Mouse (Mus musculus) Patski (cell line): ENCODE measurements around the gene Zfp426. TPM values are rescaled to one million over a fixed set of nuclear protein-coding genes. Genes with fewer than 3 reads are reported as not detected.

Experiments
- ATAC-seq: fragments of 100-300 bp; one replicate; pipeline ENCODE4 v1.8.0; 2021
- CTCF ChIA-PET: fragments of 350-600 bp; sonication (Branson Sonifier 250); formaldehyde crosslinking; loops from one replicate; lab custom pipeline; 2022; ENCODE audit warnings: inconsistent platforms; lab: Charles Lee
- POLR2A ChIA-PET: fragments of 350-600 bp; sonication (Branson Sonifier 250); formaldehyde crosslinking; loops from one replicate; lab custom pipeline; 2022; ENCODE audit warnings: antibody characterized with exemption, inconsistent platforms; lab: Charles Lee
- DNase-seq: peaks from one replicate; pipeline ENCODE4 v3.0.0-alpha.2; 2011; ENCODE audit warnings: low read depth, low spot score
- H3K27me3 ChIP-seq: fragments of 371-371 bp; one replicate; pipeline ENCODE4 v1.5.1; 2021
- CTCF ChIP-seq: fragments of 100-300 bp; IDR thresholded peaks from one replicate; pipeline ENCODE4 v1.5.1; 2021
- in situ Hi-C: fragments of 300-500 bp; cut with MboI; formaldehyde crosslinking; loops from 3 replicates; pipeline ENCODE4 v1.11.1; 2018; ENCODE audit warnings: low pct_unique_long_range_greater_than_20kb, mixed read lengths
- polyA plus RNA-seq: library from polyadenylated mRNA; unstranded; gene quantifications from one replicate; pipeline ENCODE4 v1.2.3, GENCODE M21; 2021

The Zfp426 gene
- polyA plus RNA-seq, 1 experiment from 2014 or later = 24.4 TPM

DNA sequence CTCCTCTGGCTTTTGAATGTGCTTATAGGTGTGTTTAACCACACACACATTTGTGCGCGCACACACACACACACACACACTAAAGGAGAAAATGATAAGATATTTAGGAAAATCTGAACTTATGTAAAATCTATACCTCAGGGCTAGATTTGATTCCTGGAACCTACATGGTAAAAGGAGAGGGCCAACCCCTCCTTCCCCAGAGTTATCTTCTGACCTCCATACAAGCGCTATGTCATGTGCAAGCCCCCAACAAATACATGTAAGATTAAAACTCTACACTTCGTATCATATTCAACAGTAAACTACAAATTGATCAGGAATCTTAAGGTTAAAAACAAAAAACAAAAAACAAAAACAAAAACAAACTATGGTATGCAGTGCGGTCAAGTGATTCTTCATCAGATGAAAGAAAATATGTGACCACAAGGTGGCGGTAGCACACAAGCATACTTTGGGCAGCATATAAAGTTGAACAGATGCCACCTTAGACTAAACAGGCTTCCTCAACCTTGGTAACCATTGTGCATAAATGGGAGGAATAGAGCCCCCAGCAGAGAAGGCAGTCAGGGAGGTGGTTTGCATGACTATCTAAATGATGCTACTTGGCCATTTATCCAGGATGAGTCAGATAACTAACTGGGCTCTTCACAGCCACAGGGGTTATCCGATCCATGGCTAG is 25.6 kb downstream of the Zfp426 start:
- TF ChIP-seq CTCF = peak; percentile 60
- no peak for DNase-seq
- ChIA-PET POLR2A (no interaction called here), CTCF (interaction anchor here (0.8 to 1.9 kb wide), 7 partner anchors 9 to 54 kb away, joined by 3 to 6 read pairs (median 4); partner anchors contain the start of gene Zfp266)
- ATAC-seq = peak; percentile 60
- no peaks in the 10 kb centered on the region for H3K27me3 ChIP-seq
- in situ Hi-C loops = loop anchor here (25.0 kb wide), 1 partner anchor 370 kb away; no protein-coding TSS in a partner anchor

DNA sequence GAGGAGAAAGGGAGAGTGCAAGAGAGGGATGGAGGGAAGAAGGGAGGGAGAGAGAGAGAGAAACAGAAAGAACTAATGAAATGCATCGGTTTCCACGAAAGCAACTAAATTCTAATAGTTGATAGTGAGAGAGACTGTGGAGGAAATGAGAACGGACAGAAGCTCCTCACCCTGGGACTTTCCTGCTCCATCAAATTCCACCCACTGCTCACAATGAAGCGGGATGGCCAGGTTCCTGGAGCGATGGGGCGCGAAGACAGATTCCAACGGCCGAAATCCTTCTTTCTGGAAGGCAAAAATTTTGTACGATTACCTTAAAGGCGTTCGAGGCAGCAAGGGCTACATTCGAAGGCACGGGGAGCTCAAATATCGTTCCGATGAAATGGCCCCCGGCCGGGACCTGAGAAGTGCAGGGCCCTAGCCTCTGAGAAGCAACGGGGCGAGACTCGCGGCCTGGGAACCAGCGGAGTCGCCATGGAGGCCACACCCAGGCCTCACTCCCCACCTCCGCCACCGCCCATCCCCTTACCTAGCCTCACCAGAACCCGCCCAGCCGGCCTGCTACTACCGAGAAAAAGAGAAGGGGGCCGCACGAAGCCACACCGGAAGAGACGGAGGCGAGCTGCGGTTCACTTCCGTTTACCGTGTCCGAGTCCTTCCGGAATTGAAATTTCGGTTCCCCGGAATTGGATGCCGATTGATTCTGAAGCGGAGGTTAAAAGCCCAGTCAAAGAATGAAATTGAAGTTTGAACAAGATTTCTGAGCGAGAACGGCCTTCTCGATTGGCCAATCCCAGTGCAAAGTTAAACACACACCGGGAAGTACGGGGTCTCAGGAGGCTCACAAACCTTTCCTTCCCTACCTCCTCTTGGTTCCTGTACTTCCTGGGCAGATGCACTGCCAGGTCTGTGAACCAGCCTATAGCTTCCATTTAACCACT is 32.9 kb downstream of the Zfp426 start, which contains the start of gene Zfp26:
TSS of gene Zfp26 (minus strand) at position 786 of the 941 bp plus-strand sequence.
- H3K27me3 ChIP-seq = no peaks in the 10 kb centered on the region
- POLR2A ChIA-PET = no interaction called here
- peak; percentile 35 for DNase-seq
- in situ Hi-C loops = loop anchor here (25.0 kb wide), 1 partner anchor 378 kb away; no protein-coding TSS in a partner anchor
- CTCF ChIA-PET = interaction anchor here (1.1 kb wide), 1 partner anchor 31 kb away, joined by 5 read pairs; no protein-coding TSS in a partner anchor
- peak; percentile 91 for ATAC-seq
- TF ChIP-seq CTCF = no peak

DNA sequence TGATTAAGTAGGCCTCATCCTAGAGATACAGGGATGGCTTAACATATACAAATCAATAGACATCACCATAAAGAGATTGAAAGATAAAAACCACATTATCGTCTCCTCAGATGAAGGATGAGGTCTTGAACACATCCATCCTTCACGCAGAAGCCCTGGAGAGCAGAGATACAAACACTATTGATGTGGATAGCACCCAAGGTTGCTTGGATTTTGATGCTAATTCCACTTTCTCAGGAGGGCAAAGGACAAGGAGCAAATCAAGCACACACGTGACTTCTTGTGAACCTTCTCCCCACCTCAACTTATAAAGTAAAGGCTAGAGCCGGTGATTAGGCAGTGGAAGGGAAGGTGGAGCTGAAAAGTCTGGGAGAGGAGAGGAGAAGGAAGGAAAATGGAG is 38.9 kb downstream of the Zfp426 start:
- TF ChIP-seq CTCF = no peak
- ATAC-seq (no peak), DNase-seq (no peak)
- H3K27me3 ChIP-seq = no peaks in the 10 kb centered on the region
- in situ Hi-C loops = loop anchor here (25.0 kb wide), 1 partner anchor 384 kb away; no protein-coding TSS in a partner anchor
- ChIA-PET CTCF (interaction anchor here (1.3 kb wide), 1 partner anchor 14 kb away, joined by 3 read pairs; no protein-coding TSS in a partner anchor), POLR2A (no interaction called here)

GRCm38 (mm10) chr9:20451493-20451892 is 41.1 kb downstream of the Zfp426 start:
- no peak for TF ChIP-seq CTCF
- CTCF ChIA-PET = no interaction called here
- in situ Hi-C loops = loop anchor here (25.0 kb wide), 1 partner anchor 386 kb away; no protein-coding TSS in a partner anchor

GRCm38 (mm10) chr9:20443183-20443783 is 49.3 kb downstream of the Zfp426 start:
- POLR2A ChIA-PET = no interaction called here
- no peaks in the 10 kb centered on the region for H3K27me3 ChIP-seq
- in situ Hi-C loops = no loop called here
- CTCF ChIA-PET = no interaction called here
- ATAC-seq (no peak), DNase-seq (no peak)
- TF ChIP-seq CTCF = no peak

More at GRCm38 (mm10) chr9:20451493-20451892, 41.1 kb downstream of the Zfp426 start:
- ATAC-seq (no peak), DNase-seq (no peak)
- H3K27me3 ChIP-seq = no peaks in the 10 kb centered on the region
- POLR2A ChIA-PET = no interaction called here

GRCm38 (mm10) chr9:20430004-20430403 is 62.5 kb downstream of the Zfp426 start:
- H3K27me3 ChIP-seq = no peaks in the 10 kb centered on the region
- no peak for ATAC-seq
- ChIA-PET POLR2A (no interaction called here), CTCF (no interaction called here)
- in situ Hi-C loops = no loop called here
- no peak for TF ChIP-seq CTCF
- DNase-seq = no peak

Other genes starting within 250 kb of the Zfp426 start
- not detected for gene Olfr39, start 210.4 kb downstream of the Zfp426 start, polyA plus RNA-seq
- gene Olfr873, start 194.2 kb downstream of the Zfp426 start, polyA plus RNA-seq = not detected
- gene Olfr18, start 156.7 kb downstream of the Zfp426 start, polyA plus RNA-seq = not detected
- gene Zfp560, start 107.6 kb downstream of the Zfp426 start, polyA plus RNA-seq = 16.5 TPM
- 15.6 TPM for gene Zfp26, start 32.6 kb downstream of the Zfp426 start, polyA plus RNA-seq
- 51.8 TPM for gene Zfp266, start 28.7 kb upstream of the Zfp426 start, polyA plus RNA-seq
- 8.8 TPM for gene Zfp846, start 88.5 kb upstream of the Zfp426 start, polyA plus RNA-seq
- 439 TPM for gene Ubl5, start 150.1 kb upstream of the Zfp426 start, polyA plus RNA-seq
- gene Fbxl12, start 152.0 kb upstream of the Zfp426 start, polyA plus RNA-seq = 19.2 TPM
- 27.1 TPM for gene Pin1, start 159.3 kb upstream of the Zfp426 start, polyA plus RNA-seq